Mouse (Mus musculus): ENCODE data around the gene Spcs1. TPM values are rescaled to one million over a fixed set of nuclear protein-coding genes. Genes with fewer than 3 reads are reported as not detected.

Spcs1 gene
- total and polyA plus RNA-seq, 2 experiments from 2014 or later = 226 to 425 TPM

GRCm38 (mm10) chr14:31018860-31019291 lies 17.4 kb upstream of the Spcs1 start, which contains the start of the genes Pbrm1 and Gnl3:
Gene Pbrm1 (plus strand): TSS chr14:31019138.
Gene Gnl3 (minus strand): TSS chr14:31019152.
- WGBS = under 1% methylated on average over 33 of the region's 53 CpGs
- Histone ChIP-seq H3K27ac (ENCODE audit: low read depth, low read length) (peak within 1 kb of the TSS; percentile 98), H3K36me3 (ENCODE audit: insufficient read depth) (peaks cover 43% of the 10 kb centered on the region), H3K9me3 (ENCODE audit: low read length) (no peaks in the 10 kb centered on the region), H3K27me3 (ENCODE audit: insufficient read depth, low read length) (no peaks in the 10 kb centered on the region), H3K9ac (peak within 1 kb of the TSS; percentile 84), H3K4me3 (ENCODE audit: low read depth, low read length) (peak within 1 kb of the TSS; percentile 87), H3K4me1 (ENCODE audit: insufficient read depth) (peaks cover 15% of the 10 kb centered on the region; the same call in 1 of the 2 replicates), H3K4me2 (ENCODE audit: low read depth) (peak within 1 kb of the TSS; percentile 80)
- TF ChIP-seq CTCF (IDR thresholded peaks at IDR 0.05; ENCODE audit: low read depth) = peak; percentile 64
- ATAC-seq = peak; percentile 97
- DNase-seq = peak; percentile 97

- Histone ChIP-seq H3K4me3 (ENCODE audit: low read depth, low read length) (peak overlapping the region; percentile 87), H3K27me3 (ENCODE audit: insufficient read depth, low read length) (no peaks in the 10 kb centered on the region), H3K4me2 (ENCODE audit: low read depth) (peak overlapping the region; percentile 80), H3K36me3 (ENCODE audit: insufficient read depth) (peaks cover 49% of the 10 kb centered on the region), H3K27ac (ENCODE audit: low read depth, low read length) (no peak overlapping the region), H3K4me1 (ENCODE audit: insufficient read depth) (peaks cover 15% of the 10 kb centered on the region; the same call in 1 of the 2 replicates), H3K9ac (peak overlapping the region; percentile 84), H3K9me3 (ENCODE audit: low read length) (no peaks in the 10 kb centered on the region)
- DNase-seq (peak; percentile 31), ATAC-seq (peak; percentile 21; the same call in 1 of the 2 replicates)
- 2% methylated on average over 2 of the region's 2 CpGs for WGBS
- TF ChIP-seq CTCF (IDR thresholded peaks at IDR 0.05; ENCODE audit: low read depth) = peak; percentile 40
Observed at GRCm38 (mm10) chr14:31017854-31018253, 16.4 kb upstream of the Spcs1 start.

GRCm38 (mm10) chr14:31016063-31016462 lies 14.6 kb upstream of the Spcs1 start:
- WGBS = 90% methylated on average over 1 of the region's 1 CpGs
- peaks cover 59% of the 10 kb centered on the region for H3K36me3 ChIP-seq (ENCODE audit: insufficient read depth)
- TF ChIP-seq CTCF (IDR thresholded peaks at IDR 0.05; ENCODE audit: low read depth) = no peak
- DNase-seq (no peak), ATAC-seq (no peak)
- H3K9me3 ChIP-seq (ENCODE audit: low read length) = no peaks in the 10 kb centered on the region
- no peak overlapping the region for H3K4me3 ChIP-seq (ENCODE audit: low read depth, low read length)
- no peaks in the 10 kb centered on the region for H3K27me3 ChIP-seq (ENCODE audit: insufficient read depth, low read length)
- peaks cover 15% of the 10 kb centered on the region; the same call in 1 of the 2 replicates for H3K4me1 ChIP-seq (ENCODE audit: insufficient read depth)
- H3K4me2 ChIP-seq (ENCODE audit: low read depth) = no peak overlapping the region
- H3K9ac ChIP-seq = no peak overlapping the region
- no peak overlapping the region for H3K27ac ChIP-seq (ENCODE audit: low read depth, low read length)

- 97% methylated on average over 2 of the region's 2 CpGs for WGBS
- no peaks in the 10 kb centered on the region for H3K27me3 ChIP-seq (ENCODE audit: insufficient read depth, low read length)
- H3K9ac ChIP-seq = no peak overlapping the region
- ATAC-seq = no peak
- no peak overlapping the region for H3K27ac ChIP-seq (ENCODE audit: low read depth, low read length)
- H3K9me3 ChIP-seq (ENCODE audit: low read length) = no peaks in the 10 kb centered on the region
- H3K36me3 ChIP-seq (ENCODE audit: insufficient read depth) = peaks cover 79% of the 10 kb centered on the region
- 0 out of 2 replicates have a peak, but pooled peaks cover 5% of the 10 kb centered on the region for H3K4me1 ChIP-seq (ENCODE audit: insufficient read depth)
- DNase-seq = no peak
- H3K4me3 ChIP-seq (ENCODE audit: low read depth, low read length) = no peak overlapping the region
- no peak for TF ChIP-seq CTCF (IDR thresholded peaks at IDR 0.05; ENCODE audit: low read depth)
- H3K4me2 ChIP-seq (ENCODE audit: low read depth) = no peak overlapping the region
Observed at GRCm38 (mm10) chr14:31013928-31014327, 12.5 kb upstream of the Spcs1 start.

- no peak overlapping the region for H3K4me2 ChIP-seq (ENCODE audit: low read depth)
- 90% methylated on average over 3 of the region's 3 CpGs for WGBS
- H3K9me3 ChIP-seq (ENCODE audit: low read length) = no peaks in the 10 kb centered on the region
- no peak overlapping the region for H3K9ac ChIP-seq
- peaks cover 91% of the 10 kb centered on the region for H3K36me3 ChIP-seq (ENCODE audit: insufficient read depth)
- no peak for TF ChIP-seq CTCF (IDR thresholded peaks at IDR 0.05; ENCODE audit: low read depth)
- DNase-seq (no peak), ATAC-seq (no peak)
- no peaks in the 10 kb centered on the region for H3K27me3 ChIP-seq (ENCODE audit: insufficient read depth, low read length)
- H3K4me1 ChIP-seq (ENCODE audit: insufficient read depth) = no peaks in the 10 kb centered on the region
- H3K27ac ChIP-seq (ENCODE audit: low read depth, low read length) = no peak overlapping the region
- H3K4me3 ChIP-seq (ENCODE audit: low read depth, low read length) = no peak overlapping the region
Observed at GRCm38 (mm10) chr14:31011588-31011987, 10.1 kb upstream of the Spcs1 start.

- Histone ChIP-seq H3K27ac (ENCODE audit: low read depth, low read length) (no peak overlapping the region), H3K27me3 (ENCODE audit: insufficient read depth, low read length) (no peaks in the 10 kb centered on the region), H3K9ac (no peak overlapping the region), H3K4me3 (ENCODE audit: low read depth, low read length) (no peak overlapping the region), H3K4me1 (ENCODE audit: insufficient read depth) (peaks cover 7% of the 10 kb centered on the region), H3K9me3 (ENCODE audit: low read length) (no peaks in the 10 kb centered on the region), H3K36me3 (ENCODE audit: insufficient read depth) (peaks cover 48% of the 10 kb centered on the region), H3K4me2 (ENCODE audit: low read depth) (no peak overlapping the region)
- 85% methylated on average over 5 of the region's 5 CpGs for WGBS
- ATAC-seq (no peak), DNase-seq (no peak)
- TF ChIP-seq CTCF (IDR thresholded peaks at IDR 0.05; ENCODE audit: low read depth) = no peak
Observed at GRCm38 (mm10) chr14:31006779-31007178, 5.3 kb upstream of the Spcs1 start.

- no peak overlapping the region for H3K4me2 ChIP-seq (ENCODE audit: low read depth)
- DNase-seq = no peak
- peaks cover 26% of the 10 kb centered on the region for H3K36me3 ChIP-seq (ENCODE audit: insufficient read depth)
- H3K4me3 ChIP-seq (ENCODE audit: low read depth, low read length) = no peak overlapping the region
- H3K4me1 ChIP-seq (ENCODE audit: insufficient read depth) = peaks cover 10% of the 10 kb centered on the region
- H3K9me3 ChIP-seq (ENCODE audit: low read length) = no peaks in the 10 kb centered on the region
- H3K27me3 ChIP-seq (ENCODE audit: insufficient read depth, low read length) = no peaks in the 10 kb centered on the region
- 93% methylated on average over 2 of the region's 2 CpGs for WGBS
- TF ChIP-seq CTCF (IDR thresholded peaks at IDR 0.05; ENCODE audit: low read depth) = no peak
- H3K27ac ChIP-seq (ENCODE audit: low read depth, low read length) = no peak overlapping the region
- ATAC-seq = no peak
- no peak overlapping the region for H3K9ac ChIP-seq
Observed at GRCm38 (mm10) chr14:31004527-31004926, 3.1 kb upstream of the Spcs1 start.
